Mouse (Mus musculus) kidney, adult 2 months (tissue): ENCODE measurements around the gene Cables2.

Experiments
- CTCF ChIP-seq: fragments of 200-500 bp; conservative IDR thresholded peaks from 2 replicates; pipeline ENCODE4 v1.5.1; 2011; ENCODE audit warnings: low read depth, mild to moderate bottlenecking, control low read depth, low read length, moderate library complexity, mixed read lengths; ENCODE audit not compliant: insufficient read depth, insufficient read length
- POLR2A ChIP-seq: fragments of 200-500 bp; IDR thresholded peaks from one replicate; pipeline ENCODE4 v1.6.1; 2011; ENCODE audit warnings: low read depth, low read length, control low read depth

DNA sequence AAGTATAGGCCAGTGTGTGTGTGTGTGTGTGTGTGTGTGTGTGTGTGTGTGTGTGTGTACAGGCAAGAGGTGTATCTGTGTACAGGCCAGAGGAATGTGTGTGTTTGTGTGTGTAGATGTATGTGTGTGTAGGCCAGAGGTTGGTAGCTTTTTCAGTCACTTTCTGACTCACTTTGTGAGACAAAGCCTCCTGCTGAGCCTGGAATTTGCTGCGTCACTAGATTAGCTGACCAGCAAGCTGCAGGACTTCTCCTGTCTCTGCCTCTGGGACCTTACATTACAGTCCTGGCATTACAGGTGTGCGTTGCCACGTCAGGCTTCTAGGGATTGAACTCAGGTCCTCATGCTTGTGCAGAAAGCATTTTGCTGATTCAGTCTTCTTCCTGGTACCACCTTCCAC lies 21.5 kb downstream of the Cables2 start:
- TF ChIP-seq CTCF (no peak), POLR2A (no peak)
